ENCODE assay signal across 9 mouse cellular contexts in genomic region chr10:87854408-87854807, GRCm38 (mm10). TPM values are rescaled to one million over a fixed set of nuclear protein-coding genes. Genes with fewer than 3 reads are reported as not detected.
A peak's percentile ranks its signal among the peaks of the same experiment; 100 is the strongest.
DNase-seq lines count a peak whose midpoint lies in the region; ATAC-seq lines count a peak whose summit lies in the region.
"Had no signal": no experiment of that assay in that cellular context is flagged by ENCODE, and none has a peak within 500 bp of the region (broad histone marks: within the 10 kb centered on the region; RNA-seq: fewer than 3 reads in every experiment).

No protein-coding gene starts in this region.

- no peaks in the 10 kb centered on the region for H3K27me3 ChIP-seq in forebrain, embryonic 11.5 days (ENCODE audit: control insufficient read depth, insufficient read depth, low read length)
- H3K27me3 ChIP-seq: heart, embryonic 13.5 days had no signal

- H3K9ac ChIP-seq in forebrain, embryonic 11.5 days (ENCODE audit: low read length), result no peak overlapping the region
- H3K9ac ChIP-seq: heart, embryonic 13.5 days had no signal

- H3K4me3 ChIP-seq in forebrain, embryonic 11.5 days (ENCODE audit: low read depth, low read length), result no peak overlapping the region
- H3K4me3 ChIP-seq: heart, embryonic 13.5 days had no signal

- WGBS in forebrain, embryonic 11.5 days, result 6% methylated on average over 5 of the region's 5 CpGs

- H3K4me1 ChIP-seq in forebrain, embryonic 11.5 days (replicated peaks; ENCODE audit: control insufficient read depth, insufficient read depth, low read length), result peaks cover 2% of the 10 kb centered on the region; the same call in 1 of the 2 replicates

- no peak overlapping the region for H3K4me2 ChIP-seq in forebrain, embryonic 11.5 days (ENCODE audit: low read depth, low read length, severe bottlenecking)
- H3K4me2 ChIP-seq: heart, embryonic 13.5 days had no signal

- peak; percentile 36 to 87 for DNase-seq in adrenal gland, adult (ENCODE audit: inconsistent age in 2 of 2, low spot score in 1 of 2)
- no peak for DNase-seq in adrenal gland, adult 8-10 months
- DNase-seq in 3134 (ENCODE audit: extremely low read depth, insufficient read length, low spot score), result peak; percentile 19
- peak; percentile 81 for DNase-seq in adrenal gland, postnatal 14 days
- peak; percentile 84 for DNase-seq in forebrain, embryonic 11.5 days (ENCODE audit: low spot score)
- DNase-seq in kidney, postnatal 10 days, result peak; percentile 83
- DNase-seq in lung, adult 18-20 months, result peak; percentile 37 to 55
- peak; percentile 23 for DNase-seq in right cerebral cortex, postnatal 25 days

- H3K36me3 ChIP-seq in forebrain, embryonic 11.5 days (ENCODE audit: control insufficient read depth, insufficient read depth, low read length), result no peaks in the 10 kb centered on the region
- H3K36me3 ChIP-seq: heart, embryonic 13.5 days had no signal

- H3K9me3 ChIP-seq in forebrain, embryonic 11.5 days (ENCODE audit: control insufficient read depth, low read length), result no peaks in the 10 kb centered on the region
- H3K9me3 ChIP-seq: heart, embryonic 13.5 days had no signal

- ATAC-seq in forebrain, embryonic 11.5 days (replicated peaks; ENCODE audit: low FRiP score), result peak; percentile 51; the same call in 1 of the 2 replicates

- no peak overlapping the region for H3K27ac ChIP-seq in forebrain, embryonic 11.5 days (ENCODE audit: low read depth, low read length)

RNA-seq across cellular contexts. Expression of gene Igf1, which starts 3.7 kb away (rescaled TPM):
- 10 to 100 TPM; 12.3 to 27.5 (median 16.2) TPM for total RNA-seq in adrenal gland, adult 8-10 months (2022)
- total RNA-seq in adrenal gland, postnatal 14 days (2021), result 23.4 and 112 TPM in 2 replicates
- 21.1 and 23.7 TPM in 2 replicates for polyA plus RNA-seq in forebrain, embryonic 11.5 days (2014; fragmentation: Nextera tagmentation; extraction: Ambion mirVana)
